Mouse (Mus musculus) lung, postnatal 0 days (tissue): Measurements from ENCODE around the gene Ilf3.

Source experiments
- CTCF ChIP-seq: IDR thresholded peaks from 2 replicates; pipeline ENCODE4 v1.5.1; 2016; ENCODE audit warnings: antibody characterized with exemption, mild to moderate bottlenecking
- EP300 ChIP-seq: IDR thresholded peaks from 2 replicates; pipeline ENCODE4 v1.6.1; 2016; ENCODE audit warnings: antibody characterized with exemption, mild to moderate bottlenecking, control low read depth

DNA sequence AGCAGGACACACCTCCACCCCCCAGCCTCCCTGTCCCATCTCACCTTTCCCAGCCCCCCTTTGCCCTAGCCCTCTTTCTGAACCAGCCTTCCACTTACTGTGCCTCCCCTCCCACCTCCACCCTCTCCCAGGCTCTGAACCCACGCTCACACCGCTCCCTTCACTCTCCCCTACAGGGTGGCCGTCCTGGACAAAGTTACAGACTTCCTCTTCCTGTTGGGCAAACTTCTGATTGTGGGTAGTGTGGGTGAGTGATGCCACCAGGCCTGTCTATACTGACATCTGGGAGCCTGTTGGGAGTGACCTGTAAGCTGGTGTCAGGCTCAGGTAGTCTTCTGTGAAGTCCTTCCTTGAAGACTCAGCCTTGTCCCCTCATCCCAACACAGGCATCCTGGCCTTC is 19.5 kb upstream of the Ilf3 start:
- TF ChIP-seq CTCF: no peak
- no peak for TF ChIP-seq EP300
